Mouse (Mus musculus) cerebellum, postnatal 14 days (tissue): Measurements from ENCODE around the gene A530032D15Rik.
"Not testable (repeated sequence)": the region's sequence is repeated elsewhere in the genome, so short reads cannot be mapped to it uniquely, and the experiment has no call there.

Source experiments
- DNase-seq, 2 experiments: peaks; one replicate each; pipeline ENCODE4 v3.0.0; 2021; ENCODE audit warnings: mixed read lengths in 2 of 2

A530032D15Rik gene

GRCm38 (mm10) chr1:85034394-85034793 lies 75.3 kb downstream of the A530032D15Rik start:
- not testable (repeated sequence) for DNase-seq

GRCm38 (mm10) chr1:85033616-85034015 lies 76.0 kb downstream of the A530032D15Rik start:
- DNase-seq, result not testable (repeated sequence)
